Mouse (Mus musculus) embryonic fibroblast, embryonic 13.5 days (primary cell): ENCODE results near the gene Olfr1454.

Experiments used
- CTCF ChIP-seq: IDR thresholded peaks from 2 replicates; pipeline ENCODE4 v1.5.1; 2011; ENCODE audit warnings: mild to moderate bottlenecking, control low read depth, low read length, moderate library complexity, borderline replicate concordance; ENCODE audit not compliant: insufficient read depth
- POLR2A ChIP-seq: IDR thresholded peaks from 2 replicates; pipeline ENCODE4 v1.6.1; 2011; ENCODE audit warnings: low read depth, mild to moderate bottlenecking, control low read depth, low read length, moderate library complexity

GRCm38 (mm10) chr19:13106675-13107074, 46.3 kb downstream of the Olfr1454 start, which contains the start of gene Olfr1458:
- TF ChIP-seq CTCF (no peak), POLR2A (no peak)
